Mouse (Mus musculus): Measurements from ENCODE around the gene Mprip. TPM values are rescaled to one million over a fixed set of nuclear protein-coding genes. Genes with fewer than 3 reads are reported as not detected.

Gene Mprip
- polyA plus RNA-seq, 1 experiment from 2014 or later: 97.6 TPM

DNA sequence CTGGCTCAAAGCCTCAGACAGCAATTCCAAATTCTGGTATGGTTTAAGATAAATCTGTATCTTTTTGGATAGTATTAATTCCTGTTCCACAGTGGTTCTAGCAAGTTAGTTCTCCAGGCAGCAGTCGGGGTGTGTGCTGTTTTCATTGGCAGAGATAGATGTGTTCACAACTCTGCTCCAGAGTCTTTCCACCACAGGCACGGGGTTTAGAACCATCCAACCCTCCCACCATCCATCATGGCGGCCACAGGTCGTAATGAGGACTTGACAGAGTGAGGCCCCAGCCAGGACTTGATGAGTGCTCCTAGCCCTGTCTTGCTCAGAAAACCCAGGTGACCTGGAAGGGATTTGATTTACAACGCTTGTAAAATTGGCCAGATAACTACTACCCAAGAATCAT lies 19.0 kb downstream of the Mprip start:
- Histone ChIP-seq H3K9ac (ENCODE audit: low read length) (no peak overlapping the region), H3K27me3 (ENCODE audit: control insufficient read depth, insufficient read depth, low read length) (no peaks in the 10 kb centered on the region), H3K36me3 (ENCODE audit: control insufficient read depth, insufficient read depth, low read length) (no peaks in the 10 kb centered on the region), H3K27ac (ENCODE audit: low read depth, low read length) (no peak overlapping the region), H3K4me1 (replicated peaks; ENCODE audit: control insufficient read depth, insufficient read depth, low read length) (no peaks in the 10 kb centered on the region), H3K9me3 (ENCODE audit: control insufficient read depth, low read length) (no peaks in the 10 kb centered on the region), H3K4me3 (ENCODE audit: low read depth, low read length) (no peak overlapping the region), H3K4me2 (ENCODE audit: low read depth, low read length, severe bottlenecking) (no peak overlapping the region)
- ATAC-seq (replicated peaks; ENCODE audit: low FRiP score) (no peak), DNase-seq (ENCODE audit: low spot score) (no peak)
- 94% methylated on average over 5 of the region's 5 CpGs for WGBS

DNA sequence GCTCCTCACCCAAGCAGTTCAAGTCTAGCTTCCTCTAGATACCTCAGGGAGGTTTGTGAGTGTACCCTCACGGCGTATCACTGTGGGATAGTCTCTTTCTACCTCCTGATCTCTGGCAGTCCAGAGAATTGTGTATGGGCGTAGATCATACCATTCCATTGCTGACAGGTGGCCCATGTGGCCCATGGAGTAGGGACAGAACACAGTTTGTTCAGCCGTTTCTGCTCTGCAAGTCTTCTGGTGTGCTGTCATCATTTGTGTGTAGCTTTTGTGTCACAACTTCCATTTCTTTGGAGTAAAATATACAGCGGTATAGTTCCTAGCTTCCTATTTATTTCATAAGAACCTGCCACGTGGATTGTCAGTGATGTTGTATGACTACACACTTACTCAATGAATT lies 23.9 kb downstream of the Mprip start:
- 96% methylated on average over 6 of the region's 6 CpGs for WGBS
- H3K27ac ChIP-seq (ENCODE audit: low read depth, low read length): no peak overlapping the region
- no peak for DNase-seq (ENCODE audit: low spot score)
- H3K4me3 ChIP-seq (ENCODE audit: low read depth, low read length): no peak overlapping the region
- H3K36me3 ChIP-seq (ENCODE audit: control insufficient read depth, insufficient read depth, low read length): no peaks in the 10 kb centered on the region
- no peak overlapping the region for H3K9ac ChIP-seq (ENCODE audit: low read length)
- H3K27me3 ChIP-seq (ENCODE audit: control insufficient read depth, insufficient read depth, low read length): no peaks in the 10 kb centered on the region
- no peaks in the 10 kb centered on the region for H3K9me3 ChIP-seq (ENCODE audit: control insufficient read depth, low read length)
- no peak overlapping the region for H3K4me2 ChIP-seq (ENCODE audit: low read depth, low read length, severe bottlenecking)
- no peak for ATAC-seq (replicated peaks; ENCODE audit: low FRiP score)
- H3K4me1 ChIP-seq (replicated peaks; ENCODE audit: control insufficient read depth, insufficient read depth, low read length): no peaks in the 10 kb centered on the region

GRCm38 (mm10) chr11:59694533-59694932 lies 33.4 kb downstream of the Mprip start:
- Histone ChIP-seq H3K9me3 (ENCODE audit: control insufficient read depth, low read length) (no peaks in the 10 kb centered on the region), H3K4me1 (replicated peaks; ENCODE audit: control insufficient read depth, insufficient read depth, low read length) (no peaks in the 10 kb centered on the region), H3K27ac (ENCODE audit: low read depth, low read length) (no peak overlapping the region), H3K4me2 (ENCODE audit: low read depth, low read length, severe bottlenecking) (no peak overlapping the region), H3K9ac (ENCODE audit: low read length) (no peak overlapping the region), H3K36me3 (ENCODE audit: control insufficient read depth, insufficient read depth, low read length) (no peaks in the 10 kb centered on the region; the same call in 1 of the 2 replicates), H3K4me3 (ENCODE audit: low read depth, low read length) (no peak overlapping the region), H3K27me3 (ENCODE audit: control insufficient read depth, insufficient read depth, low read length) (no peaks in the 10 kb centered on the region)
- DNase-seq (ENCODE audit: low spot score) (no peak), ATAC-seq (replicated peaks; ENCODE audit: low FRiP score) (no peak)
- 94% methylated on average over 1 of the region's 1 CpGs for WGBS

GRCm38 (mm10) chr11:59695550-59695949 lies 34.4 kb downstream of the Mprip start:
- no peak overlapping the region for H3K4me2 ChIP-seq (ENCODE audit: low read depth, low read length, severe bottlenecking)
- no peaks in the 10 kb centered on the region; the same call in 1 of the 2 replicates for H3K36me3 ChIP-seq (ENCODE audit: control insufficient read depth, insufficient read depth, low read length)
- no peaks in the 10 kb centered on the region for H3K27me3 ChIP-seq (ENCODE audit: control insufficient read depth, insufficient read depth, low read length)
- H3K9ac ChIP-seq (ENCODE audit: low read length): no peak overlapping the region
- ATAC-seq (replicated peaks; ENCODE audit: low FRiP score) (no peak), DNase-seq (ENCODE audit: low spot score) (no peak)
- H3K4me1 ChIP-seq (replicated peaks; ENCODE audit: control insufficient read depth, insufficient read depth, low read length): no peaks in the 10 kb centered on the region
- no peak overlapping the region for H3K4me3 ChIP-seq (ENCODE audit: low read depth, low read length)
- no peak overlapping the region for H3K27ac ChIP-seq (ENCODE audit: low read depth, low read length)
- no peaks in the 10 kb centered on the region for H3K9me3 ChIP-seq (ENCODE audit: control insufficient read depth, low read length)

DNA sequence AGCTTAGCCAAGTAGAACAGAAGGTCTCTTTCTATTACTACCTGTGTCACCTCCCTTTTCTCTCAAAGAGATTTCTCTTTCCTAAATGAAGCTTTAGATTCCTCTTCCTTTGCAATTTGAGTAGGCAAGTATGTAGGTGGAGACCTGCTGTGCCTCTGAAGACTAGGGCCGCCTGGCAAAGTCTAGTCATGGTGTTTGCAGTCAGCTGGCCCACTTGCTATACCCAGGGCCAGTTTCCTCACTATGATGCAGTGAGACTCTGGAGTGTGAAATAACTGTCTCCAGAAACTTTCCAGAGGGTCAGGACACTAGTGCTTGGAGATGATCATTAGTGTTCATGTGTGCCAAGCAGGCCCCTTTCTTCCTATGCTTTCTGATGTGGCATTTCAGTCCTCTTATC lies 36.5 kb downstream of the Mprip start:
- Histone ChIP-seq H3K27me3 (ENCODE audit: control insufficient read depth, insufficient read depth, low read length) (no peaks in the 10 kb centered on the region), H3K27ac (ENCODE audit: low read depth, low read length) (no peak overlapping the region), H3K4me2 (ENCODE audit: low read depth, low read length, severe bottlenecking) (no peak overlapping the region), H3K36me3 (ENCODE audit: control insufficient read depth, insufficient read depth, low read length) (no peaks in the 10 kb centered on the region; the same call in 1 of the 2 replicates), H3K9ac (ENCODE audit: low read length) (no peak overlapping the region), H3K9me3 (ENCODE audit: control insufficient read depth, low read length) (no peaks in the 10 kb centered on the region), H3K4me1 (replicated peaks; ENCODE audit: control insufficient read depth, insufficient read depth, low read length) (no peaks in the 10 kb centered on the region), H3K4me3 (ENCODE audit: low read depth, low read length) (no peak overlapping the region)
- ATAC-seq (replicated peaks; ENCODE audit: low FRiP score): no peak
- no peak for DNase-seq (ENCODE audit: low spot score)
- 63% methylated on average over 1 of the region's 1 CpGs for WGBS

GRCm38 (mm10) chr11:59700787-59701186 lies 39.7 kb downstream of the Mprip start:
- Histone ChIP-seq H3K36me3 (ENCODE audit: control insufficient read depth, insufficient read depth, low read length) (no peaks in the 10 kb centered on the region; the same call in 1 of the 2 replicates), H3K27me3 (ENCODE audit: control insufficient read depth, insufficient read depth, low read length) (no peaks in the 10 kb centered on the region), H3K4me3 (ENCODE audit: low read depth, low read length) (no peak overlapping the region), H3K4me1 (replicated peaks; ENCODE audit: control insufficient read depth, insufficient read depth, low read length) (peaks cover 3% of the 10 kb centered on the region), H3K9ac (ENCODE audit: low read length) (no peak overlapping the region), H3K4me2 (ENCODE audit: low read depth, low read length, severe bottlenecking) (no peak overlapping the region), H3K9me3 (ENCODE audit: control insufficient read depth, low read length) (no peaks in the 10 kb centered on the region), H3K27ac (ENCODE audit: low read depth, low read length) (no peak overlapping the region)
- DNase-seq (ENCODE audit: low spot score) (no peak), ATAC-seq (replicated peaks; ENCODE audit: low FRiP score) (no peak)
- 100% methylated on average over 1 of the region's 1 CpGs for WGBS

DNA sequence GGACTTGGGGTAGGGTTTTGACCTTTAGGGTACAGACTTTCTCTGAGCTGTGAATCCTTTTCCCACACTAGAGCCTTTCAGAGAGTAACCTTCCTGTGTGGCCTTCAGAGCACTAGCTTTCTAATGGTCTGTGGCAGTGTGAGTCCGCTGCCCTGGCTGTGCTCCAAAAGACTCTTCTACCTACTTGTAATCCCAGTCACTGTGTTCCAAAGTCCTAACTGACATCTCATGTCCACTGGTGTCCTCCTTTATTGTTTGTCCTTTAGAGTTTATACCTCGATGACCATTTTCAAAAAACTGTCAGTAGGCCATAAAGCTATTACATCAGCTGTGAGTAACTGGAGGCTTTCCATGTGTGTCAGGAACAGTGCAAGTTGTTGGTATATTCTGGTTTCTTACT lies 44.0 kb downstream of the Mprip start:
- H3K27me3 ChIP-seq (ENCODE audit: control insufficient read depth, insufficient read depth, low read length): no peaks in the 10 kb centered on the region
- 86% methylated on average over 2 of the region's 2 CpGs for WGBS
- no peaks in the 10 kb centered on the region for H3K36me3 ChIP-seq (ENCODE audit: control insufficient read depth, insufficient read depth, low read length)
- peaks cover 16% of the 10 kb centered on the region for H3K4me1 ChIP-seq (replicated peaks; ENCODE audit: control insufficient read depth, insufficient read depth, low read length)
- H3K9ac ChIP-seq (ENCODE audit: low read length): no peak overlapping the region
- H3K9me3 ChIP-seq (ENCODE audit: control insufficient read depth, low read length): no peaks in the 10 kb centered on the region
- no peak overlapping the region for H3K4me3 ChIP-seq (ENCODE audit: low read depth, low read length)
- DNase-seq (ENCODE audit: low spot score): no peak
- ATAC-seq (replicated peaks; ENCODE audit: low FRiP score): no peak
- H3K27ac ChIP-seq (ENCODE audit: low read depth, low read length): no peak overlapping the region
- no peak overlapping the region for H3K4me2 ChIP-seq (ENCODE audit: low read depth, low read length, severe bottlenecking)

DNA sequence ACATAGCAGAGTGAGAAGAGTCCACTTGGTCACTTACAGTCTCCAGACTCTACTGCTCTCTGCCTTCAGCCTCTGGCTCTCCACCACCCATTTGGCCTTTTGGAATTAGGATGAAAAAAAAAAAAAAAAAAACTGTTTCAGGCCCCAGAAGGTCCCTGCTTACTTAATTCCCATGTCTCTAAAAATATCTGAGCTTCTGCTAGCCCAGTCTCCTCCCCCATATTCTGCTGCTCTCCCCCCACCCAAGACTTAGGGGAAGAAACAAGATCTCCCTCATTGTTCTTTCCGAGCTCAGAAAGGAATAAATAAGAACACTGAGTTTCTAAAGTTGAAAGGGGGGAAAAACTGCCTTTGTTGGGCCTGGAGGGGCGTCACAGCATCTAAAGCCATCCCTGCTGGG lies 46.4 kb downstream of the Mprip start:
- no peak overlapping the region for H3K4me3 ChIP-seq (ENCODE audit: low read depth, low read length)
- H3K4me2 ChIP-seq (ENCODE audit: low read depth, low read length, severe bottlenecking): no peak overlapping the region; the same call in 1 of the 2 replicates
- no peak overlapping the region; the same call in 1 of the 2 replicates for H3K9ac ChIP-seq (ENCODE audit: low read length)
- H3K4me1 ChIP-seq (replicated peaks; ENCODE audit: control insufficient read depth, insufficient read depth, low read length): peaks cover 16% of the 10 kb centered on the region
- ATAC-seq (replicated peaks; ENCODE audit: low FRiP score): no peak
- H3K9me3 ChIP-seq (ENCODE audit: control insufficient read depth, low read length): no peaks in the 10 kb centered on the region
- 13% methylated on average over 2 of the region's 2 CpGs for WGBS
- H3K36me3 ChIP-seq (ENCODE audit: control insufficient read depth, insufficient read depth, low read length): no peaks in the 10 kb centered on the region
- no peaks in the 10 kb centered on the region for H3K27me3 ChIP-seq (ENCODE audit: control insufficient read depth, insufficient read depth, low read length)
- peak overlapping the region; percentile 46 for H3K27ac ChIP-seq (ENCODE audit: low read depth, low read length)
- DNase-seq (ENCODE audit: low spot score): no peak

DNA sequence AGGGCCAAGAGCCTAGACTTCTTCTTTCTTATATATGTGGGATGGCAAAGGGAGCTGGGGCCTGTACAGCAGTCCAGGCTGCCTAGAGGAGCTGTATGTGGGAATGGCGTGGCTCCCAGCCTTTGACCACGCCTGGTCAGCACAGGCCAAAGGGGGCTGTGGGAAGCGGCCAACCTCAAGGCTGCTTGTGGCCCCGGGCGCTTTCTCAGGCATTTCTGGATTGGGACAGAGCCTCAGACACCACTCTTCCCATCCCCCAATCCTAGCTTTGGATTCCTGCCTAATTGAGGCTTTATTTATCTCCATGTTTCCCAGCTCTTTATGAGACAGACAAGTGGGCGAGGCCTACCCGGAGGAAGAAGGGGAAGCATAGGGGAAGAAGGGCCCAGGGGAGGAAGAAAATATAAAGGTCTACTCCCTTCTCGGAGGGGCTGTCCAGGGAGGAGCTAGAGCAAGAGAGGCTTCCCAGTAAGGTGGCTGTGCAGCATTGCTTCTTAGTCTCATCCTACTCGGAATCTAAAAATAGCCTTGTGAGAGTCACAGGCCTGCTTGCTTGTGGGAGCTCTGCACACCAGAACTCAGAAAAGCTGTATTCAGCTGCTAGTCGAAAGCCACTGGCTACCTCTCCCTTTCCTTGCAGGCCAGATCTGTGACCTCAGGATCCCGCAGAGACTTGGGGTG lies 47.0 kb downstream of the Mprip start:
- ATAC-seq (replicated peaks; ENCODE audit: low FRiP score): peak; percentile 76
- Histone ChIP-seq H3K4me3 (ENCODE audit: low read depth, low read length) (no peak overlapping the region), H3K27me3 (ENCODE audit: control insufficient read depth, insufficient read depth, low read length) (no peaks in the 10 kb centered on the region), H3K4me2 (ENCODE audit: low read depth, low read length, severe bottlenecking) (peak overlapping the region; percentile 24; the same call in 1 of the 2 replicates), H3K4me1 (replicated peaks; ENCODE audit: control insufficient read depth, insufficient read depth, low read length) (peaks cover 16% of the 10 kb centered on the region), H3K36me3 (ENCODE audit: control insufficient read depth, insufficient read depth, low read length) (no peaks in the 10 kb centered on the region), H3K9ac (ENCODE audit: low read length) (peak overlapping the region; percentile 31), H3K9me3 (ENCODE audit: control insufficient read depth, low read length) (no peaks in the 10 kb centered on the region), H3K27ac (ENCODE audit: low read depth, low read length) (peak overlapping the region; percentile 28)
- WGBS: 24% methylated on average over 11 of the region's 11 CpGs
- DNase-seq (ENCODE audit: low spot score): peak; percentile 78
